Mouse (Mus musculus) midbrain, embryonic 10.5 days (tissue): ENCODE measurements around the gene 1700015F17Rik. TPM values are rescaled to one million over a fixed set of nuclear protein-coding genes. Genes with fewer than 3 reads are reported as not detected.

Experiments used
- DNase-seq: peaks from one replicate; pipeline ENCODE4 v3.0.0-alpha.2; 2017; ENCODE audit warnings: low spot score
- H3K27ac ChIP-seq: fragments of 300-500 bp; sonication (generic); replicated peaks from 2 replicates; pipeline ENCODE4 v1.5.1; 2016; ENCODE audit warnings: mild to moderate bottlenecking
- H3K27me3 ChIP-seq: fragments of 300-500 bp; sonication (generic); 2 replicates; pipeline ENCODE4 v1.6.1; 2016; ENCODE audit warnings: low read depth, mild to moderate bottlenecking; ENCODE audit not compliant: poor library complexity, severe bottlenecking
- H3K36me3 ChIP-seq: fragments of 300-500 bp; sonication (generic); 2 replicates; pipeline ENCODE4 v1.6.1; 2016; ENCODE audit warnings: mild to moderate bottlenecking, moderate library complexity
- H3K4me1 ChIP-seq: fragments of 300-500 bp; sonication (generic); 2 replicates; pipeline ENCODE4 v1.6.1; 2016
- H3K4me3 ChIP-seq: fragments of 300-500 bp; sonication (generic); 2 replicates; pipeline ENCODE4 v1.5.1; 2016; ENCODE audit warnings: mild to moderate bottlenecking, moderate library complexity
- H3K9me3 ChIP-seq: fragments of 300-500 bp; sonication (generic); replicated peaks from 2 replicates; pipeline ENCODE4 v1.6.1; 2016; ENCODE audit warnings: mild to moderate bottlenecking
- WGBS: fragments of 180-500 bp; shearing (Covaris S2); methylation state at CpG from one replicate; pipeline ENCODE4 v1.1.7; 2016; 5-methylcytosine and 5-hydroxymethylcytosine counted together
- polyA plus RNA-seq: library from polyadenylated mRNA; unstranded; fragments of >200 nt; fragmentation: Nextera tagmentation; extraction: Ambion mirVana; gene quantifications from 2 replicates; pipeline ENCODE4 v1.2.1, GENCODE M21; 2016

The 1700015F17Rik gene
- polyA plus RNA-seq, 1 experiment from 2014 or later = not detected

GRCm38 (mm10) chr5:5419253-5419652, 59.7 kb downstream of the 1700015F17Rik start:
- Histone ChIP-seq H3K27me3 (no peaks in the 10 kb centered on the region), H3K36me3 (no peaks in the 10 kb centered on the region), H3K27ac (no peak overlapping the region), H3K4me1 (no peaks in the 10 kb centered on the region), H3K4me3 (no peak overlapping the region), H3K9me3 (no peaks in the 10 kb centered on the region)
- 78% methylated on average over 1 of the region's 1 CpGs for WGBS
- no peak for DNase-seq

GRCm38 (mm10) chr5:5414835-5415234, 64.1 kb downstream of the 1700015F17Rik start:
- Histone ChIP-seq H3K27me3 (no peaks in the 10 kb centered on the region), H3K36me3 (no peaks in the 10 kb centered on the region), H3K4me1 (no peaks in the 10 kb centered on the region), H3K9me3 (no peaks in the 10 kb centered on the region), H3K27ac (no peak overlapping the region), H3K4me3 (no peak overlapping the region)
- no peak for DNase-seq
- WGBS = 85% methylated on average over 3 of the region's 3 CpGs

GRCm38 (mm10) chr5:5411886-5412285, 67.1 kb downstream of the 1700015F17Rik start:
- Histone ChIP-seq H3K36me3 (no peaks in the 10 kb centered on the region), H3K4me1 (no peaks in the 10 kb centered on the region), H3K9me3 (no peaks in the 10 kb centered on the region), H3K27ac (no peak overlapping the region), H3K4me3 (no peak overlapping the region), H3K27me3 (no peaks in the 10 kb centered on the region)
- WGBS = 90% methylated on average over 2 of the region's 2 CpGs
- no peak for DNase-seq

GRCm38 (mm10) chr5:5401986-5402385, 77.0 kb downstream of the 1700015F17Rik start:
- Histone ChIP-seq H3K27ac (no peak overlapping the region), H3K9me3 (no peaks in the 10 kb centered on the region), H3K36me3 (no peaks in the 10 kb centered on the region), H3K4me1 (0 out of 2 replicates have a peak, but pooled peaks cover 3% of the 10 kb centered on the region), H3K27me3 (no peaks in the 10 kb centered on the region), H3K4me3 (no peak overlapping the region)
- WGBS = 67% methylated on average over 4 of the region's 4 CpGs
- no peak for DNase-seq

- 76% methylated on average over 3 of the region's 3 CpGs for WGBS
- H3K4me3 ChIP-seq = no peak overlapping the region
- DNase-seq = no peak
- no peaks in the 10 kb centered on the region for H3K36me3 ChIP-seq
- H3K9me3 ChIP-seq = no peaks in the 10 kb centered on the region
- H3K27ac ChIP-seq = no peak overlapping the region
- no peaks in the 10 kb centered on the region for H3K4me1 ChIP-seq
- H3K27me3 ChIP-seq = no peaks in the 10 kb centered on the region
Measured at GRCm38 (mm10) chr5:5392786-5393185, 86.2 kb downstream of the 1700015F17Rik start.

Other genes starting within 250 kb of the 1700015F17Rik start
- gene Cdk14, start 58.8 kb downstream of the 1700015F17Rik start, polyA plus RNA-seq = 10.3 and 15.8 TPM in 2 replicates
- gene Cldn12, start 35.8 kb upstream of the 1700015F17Rik start, polyA plus RNA-seq = 34.7 and 35.4 TPM in 2 replicates
- 34.2 and 34.7 TPM in 2 replicates for gene Gtpbp10, start 80.4 kb upstream of the 1700015F17Rik start, polyA plus RNA-seq
- 2.9 and 3.8 TPM in 2 replicates for gene Gm8773, start 94.7 kb upstream of the 1700015F17Rik start, polyA plus RNA-seq
- gene Cfap69, start 185.1 kb upstream of the 1700015F17Rik start, polyA plus RNA-seq = 4.1 and 5.5 TPM in 2 replicates
- gene Steap2, start 215.4 kb upstream of the 1700015F17Rik start, polyA plus RNA-seq = 6.9 and 8.3 TPM in 2 replicates